Mouse (Mus musculus): Measurements from ENCODE around the gene Kri1. TPM values are rescaled to one million over a fixed set of nuclear protein-coding genes. Genes with fewer than 3 reads are reported as not detected.

The Kri1 gene
- total RNA-seq, 2 experiments from 2014 or later, result 32.6 to 44.4 TPM

- DNase-seq (ENCODE audit: low spot score in 2 of 2), result no peak
- intact Hi-C loops (cut with DNase I), result no loop called here
These were observed 37.3 kb downstream of the Kri1 start for GRCm38 (mm10) chr9:21250509-21250908.

GRCm38 (mm10) chr9:21249629-21250508, 37.9 kb downstream of the Kri1 start:
- intact Hi-C loops (cut with DNase I), result no loop called here
- DNase-seq (ENCODE audit: low spot score in 2 of 2), result no peak

GRCm38 (mm10) chr9:21248326-21248725, 39.4 kb downstream of the Kri1 start, which contains the start of gene S1pr5:
Gene S1pr5, minus strand, starts transcription at chr9:21248443.
- intact Hi-C loops (cut with DNase I), result no loop called here
- DNase-seq (ENCODE audit: low spot score in 2 of 2), result no peak

DNA sequence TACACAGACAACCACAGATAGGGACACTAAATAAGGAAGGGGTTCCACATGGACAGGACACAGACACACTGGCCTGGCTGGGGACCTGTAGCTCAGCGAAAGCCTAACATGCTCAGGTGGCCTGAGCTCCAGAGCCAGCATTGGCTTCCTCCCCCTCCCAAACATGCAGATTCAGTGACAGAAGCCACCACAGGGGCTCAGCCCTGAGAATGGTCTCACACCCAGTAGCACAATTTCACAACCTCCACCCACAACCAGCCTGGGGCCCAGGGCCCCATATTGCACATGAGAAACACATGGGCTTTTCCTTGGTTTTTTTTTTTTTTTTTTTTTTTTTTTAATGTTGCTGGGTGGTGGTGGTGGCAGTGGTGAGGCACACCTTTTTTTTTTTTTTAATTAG, 41.4 kb downstream of the Kri1 start:
- DNase-seq (ENCODE audit: low spot score in 2 of 2), result no peak
- intact Hi-C loops (cut with DNase I), result no loop called here

DNA sequence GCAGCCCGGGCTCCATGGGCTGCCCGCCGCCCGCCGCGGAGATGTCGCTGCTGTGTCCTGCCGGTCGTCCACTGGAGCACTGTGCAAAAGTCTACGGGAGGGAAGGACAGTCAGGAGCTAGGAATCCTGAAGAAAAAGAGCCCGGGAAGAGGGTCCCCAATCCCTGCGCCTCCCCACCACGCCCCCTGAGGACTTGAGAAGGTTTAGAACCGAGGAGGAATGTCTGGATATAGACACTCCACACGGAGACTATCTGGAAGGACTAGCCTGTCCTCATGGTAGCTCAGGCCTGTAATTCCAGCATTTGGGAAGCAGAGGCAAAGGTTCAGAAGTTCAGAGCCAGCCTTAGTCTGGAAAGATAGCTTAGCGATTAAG, 42.7 kb downstream of the Kri1 start:
- intact Hi-C loops (cut with DNase I), result no loop called here
- DNase-seq (ENCODE audit: low spot score in 2 of 2), result no peak

- intact Hi-C loops (cut with DNase I), result no loop called here
These were observed 43.2 kb downstream of the Kri1 start for GRCm38 (mm10) chr9:21244428-21245112.

DNA sequence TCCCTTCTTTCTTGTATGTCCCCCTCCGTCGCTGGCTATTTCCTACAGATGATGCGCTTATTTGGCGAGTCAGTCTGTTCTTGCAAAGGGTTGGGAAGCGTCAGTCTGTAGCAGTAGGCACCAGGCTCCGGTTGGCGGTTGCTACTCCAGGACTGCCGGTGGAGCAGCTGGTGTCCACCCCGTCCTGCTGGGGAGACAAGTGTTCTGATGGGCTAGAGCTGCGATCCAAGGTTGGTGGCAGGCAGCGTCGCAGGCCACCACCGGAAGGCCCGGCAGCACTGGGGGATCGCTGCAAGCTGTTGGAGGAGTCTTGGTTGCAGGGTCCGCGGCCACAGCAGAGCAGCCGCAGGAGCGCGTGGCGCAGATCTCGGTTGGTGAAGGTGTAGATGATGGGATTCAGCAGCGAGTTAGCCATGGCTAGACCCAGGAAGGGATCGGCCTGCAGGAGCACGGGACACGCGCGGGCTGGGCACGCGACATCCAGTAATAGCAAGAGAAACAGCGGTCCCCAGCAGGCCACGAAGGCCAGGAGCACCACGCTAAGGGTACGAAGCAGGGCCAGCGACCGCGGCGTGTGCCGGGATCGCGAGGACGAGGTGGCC, 43.8 kb downstream of the Kri1 start:
- intact Hi-C loops (cut with DNase I), result no loop called here

More at GRCm38 (mm10) chr9:21244428-21245112, 43.2 kb downstream of the Kri1 start:
- peak; percentile 44 to 71 for DNase-seq (ENCODE audit: low spot score in 2 of 2)

GRCm38 (mm10) chr9:21241343-21241742, 46.4 kb downstream of the Kri1 start:
- intact Hi-C loops (cut with DNase I), result no loop called here
- DNase-seq (ENCODE audit: low spot score in 2 of 2), result peak; percentile 69 to 75

More for the DNA sequence above, 43.8 kb downstream of the Kri1 start:
- DNase-seq (ENCODE audit: low spot score in 2 of 2), result peak in 1 of 2 experiments; percentile 44

DNA sequence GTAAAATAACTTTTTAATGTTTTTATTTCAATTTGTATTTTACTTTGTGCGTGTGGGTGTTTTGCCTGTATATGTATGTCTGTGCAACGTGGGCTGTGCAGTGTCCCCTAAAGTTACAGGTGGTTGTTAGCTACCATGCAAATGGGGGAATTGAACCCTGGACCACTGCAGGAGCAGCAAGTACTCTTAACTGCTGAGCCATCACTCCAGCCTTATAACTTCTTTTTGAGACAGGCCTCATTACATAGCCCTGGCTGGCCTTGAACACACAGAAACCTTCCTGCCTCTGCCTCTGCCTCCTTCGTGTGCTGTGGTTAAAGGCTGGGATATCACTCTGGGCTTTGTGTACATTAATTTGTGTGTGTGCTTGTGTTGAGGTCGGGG, 48.3 kb downstream of the Kri1 start:
- intact Hi-C loops (cut with DNase I), result loop anchor here (2.0 kb wide), 1 partner anchor 25 kb away; the partner anchor contains the start of gene Atg4d
- no peak for DNase-seq (ENCODE audit: low spot score in 2 of 2)

GRCm38 (mm10) chr9:21238733-21239464, 48.9 kb downstream of the Kri1 start, which contains the start of gene Keap1:
Gene Keap1, minus strand, starts transcription at chr9:21239361.
- peak; percentile 77 to 83 for DNase-seq (ENCODE audit: low spot score in 2 of 2)
- intact Hi-C loops (cut with DNase I), result loop anchor here (2.0 kb wide), 1 partner anchor 26 kb away; the partner anchor contains the start of gene Atg4d

DNA sequence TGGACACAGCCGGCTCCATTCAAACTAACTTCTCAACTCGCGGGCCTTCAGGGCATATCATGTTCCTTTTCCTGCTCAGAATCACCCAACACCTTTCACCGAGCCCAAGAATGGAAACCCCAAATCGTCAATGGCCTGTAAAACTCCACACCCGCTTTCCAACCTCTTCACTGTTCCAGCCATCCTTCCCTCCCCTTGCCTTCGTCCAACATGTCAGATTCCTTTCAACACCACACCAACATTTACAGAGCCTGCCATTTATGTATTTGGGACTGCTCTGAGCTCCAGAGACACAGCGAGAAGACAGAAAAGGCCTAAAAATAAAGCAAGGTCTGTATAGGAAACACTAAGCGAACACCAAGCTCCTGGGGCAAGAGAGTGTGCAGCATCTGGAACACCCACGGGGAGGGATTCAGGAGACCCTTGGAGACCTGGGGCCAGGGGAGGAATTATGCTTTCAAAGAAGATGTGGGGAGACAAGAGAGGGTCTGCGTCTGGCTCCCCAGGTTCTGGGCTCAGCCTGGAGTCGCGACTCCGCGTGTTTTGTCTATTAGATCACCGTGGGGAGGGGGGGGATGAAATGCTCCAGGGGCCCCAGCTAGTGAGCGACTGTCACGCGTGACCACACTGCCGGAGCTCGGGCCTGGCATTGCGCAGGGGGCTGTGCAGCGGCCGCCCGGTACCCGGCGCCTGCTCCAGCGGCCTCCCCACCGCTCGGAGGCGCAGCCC, 49.6 kb downstream of the Kri1 start:
- DNase-seq (ENCODE audit: low spot score in 2 of 2), result peak in 1 of 2 experiments; percentile 27
- intact Hi-C loops (cut with DNase I), result loop anchor here (2.0 kb wide), 1 partner anchor 27 kb away; the partner anchor contains the start of gene Atg4d

DNA sequence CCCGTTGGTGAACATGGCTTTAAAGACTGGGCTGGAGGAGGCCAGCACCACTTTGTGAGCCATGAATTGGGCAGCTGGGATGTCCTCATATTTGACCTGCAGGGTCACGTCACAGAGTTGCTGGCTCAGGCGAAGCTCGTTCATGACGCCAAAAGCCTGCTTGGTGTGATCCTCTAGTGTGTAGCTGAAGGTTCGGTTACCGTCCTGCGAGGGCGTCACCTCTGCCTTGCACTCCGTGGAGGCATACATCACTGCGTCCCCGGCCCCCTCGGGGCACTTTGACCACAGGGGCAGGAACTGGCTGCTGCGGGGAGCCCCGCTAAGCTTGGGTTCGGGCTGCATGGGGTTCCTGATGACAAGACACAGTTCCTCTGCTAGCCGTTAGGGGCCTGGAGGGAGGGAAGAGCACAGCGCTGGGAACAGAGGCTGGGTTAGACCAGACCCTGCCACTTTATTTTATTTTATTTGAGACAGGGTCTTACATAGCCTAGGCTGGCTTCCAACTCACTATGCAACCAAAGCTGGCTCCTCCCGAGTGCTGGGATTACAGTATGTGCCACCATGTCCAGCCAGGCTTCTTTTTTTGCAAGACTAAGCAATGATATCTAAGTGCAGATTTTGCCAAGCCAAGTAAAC, 50.3 kb downstream of the Kri1 start:
- DNase-seq (ENCODE audit: low spot score in 2 of 2), result peak in 1 of 2 experiments; percentile 33
- intact Hi-C loops (cut with DNase I), result loop anchor here (2.0 kb wide), 1 partner anchor 27 kb away; the partner anchor contains the start of gene Atg4d

DNA sequence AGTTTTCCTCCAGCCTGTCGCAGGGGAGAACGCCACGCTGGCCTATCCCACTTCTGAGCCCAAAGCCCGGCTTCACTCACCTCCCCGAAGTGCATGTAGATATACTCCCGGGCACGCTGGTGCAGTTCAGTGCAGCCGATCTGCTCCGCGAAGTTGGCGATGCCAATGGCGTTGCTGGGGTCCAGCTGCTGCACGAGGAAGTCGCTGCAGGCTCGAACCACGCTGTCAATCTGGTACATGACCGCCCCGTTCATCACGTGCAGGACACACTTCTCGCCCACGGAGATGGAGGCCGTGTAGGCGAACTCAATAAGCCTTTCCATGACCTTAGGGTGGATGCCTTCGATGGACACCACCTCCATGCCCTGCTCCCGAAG, 50.8 kb downstream of the Kri1 start:
- intact Hi-C loops (cut with DNase I), result no loop called here
- DNase-seq (ENCODE audit: low spot score in 2 of 2), result no peak

DNA sequence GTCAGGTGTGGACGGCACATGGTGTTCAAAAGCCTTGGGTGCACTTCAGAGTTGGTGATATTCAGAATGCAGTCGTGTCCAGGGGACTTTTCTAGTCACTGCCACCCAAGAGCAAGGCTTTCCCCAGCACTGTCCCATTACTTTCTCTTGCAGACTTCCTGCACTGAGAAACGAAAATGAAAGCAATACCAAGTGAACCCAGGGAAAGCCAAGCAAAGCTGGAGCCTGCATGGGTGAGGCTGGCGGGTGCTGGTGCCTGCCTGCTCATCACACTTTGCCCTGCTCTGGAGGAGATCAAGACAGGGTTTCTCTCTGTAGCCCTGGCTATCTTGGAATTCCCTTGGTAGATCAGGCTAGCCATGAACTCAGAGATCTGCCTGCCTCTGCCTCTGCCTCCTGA, 52.4 kb downstream of the Kri1 start:
- intact Hi-C loops (cut with DNase I), result no loop called here

DNA sequence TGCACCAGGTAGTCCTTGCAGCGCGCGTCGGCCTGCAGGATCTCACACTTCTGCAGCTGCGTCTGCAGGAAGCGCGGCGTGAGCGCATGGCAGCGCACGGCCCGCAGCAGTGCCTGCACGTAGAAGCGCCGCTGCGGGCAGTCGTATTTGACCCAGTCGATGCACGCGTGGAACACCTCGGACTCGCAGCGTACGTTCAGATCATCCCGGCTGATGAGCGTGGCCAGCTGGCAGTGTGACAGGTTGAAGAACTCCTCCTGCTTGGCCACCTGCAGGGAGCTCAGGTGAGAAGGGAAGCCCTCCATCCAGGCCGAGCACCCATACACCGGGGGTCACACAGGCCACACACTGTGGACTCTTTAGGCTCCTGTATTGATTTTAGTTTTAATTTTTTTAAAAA, 54.0 kb downstream of the Kri1 start:
- intact Hi-C loops (cut with DNase I), result no loop called here
- DNase-seq (ENCODE audit: low spot score in 2 of 2), result no peak

More for the DNA sequence above, 52.4 kb downstream of the Kri1 start:
- DNase-seq (ENCODE audit: low spot score in 2 of 2), result no peak

DNA sequence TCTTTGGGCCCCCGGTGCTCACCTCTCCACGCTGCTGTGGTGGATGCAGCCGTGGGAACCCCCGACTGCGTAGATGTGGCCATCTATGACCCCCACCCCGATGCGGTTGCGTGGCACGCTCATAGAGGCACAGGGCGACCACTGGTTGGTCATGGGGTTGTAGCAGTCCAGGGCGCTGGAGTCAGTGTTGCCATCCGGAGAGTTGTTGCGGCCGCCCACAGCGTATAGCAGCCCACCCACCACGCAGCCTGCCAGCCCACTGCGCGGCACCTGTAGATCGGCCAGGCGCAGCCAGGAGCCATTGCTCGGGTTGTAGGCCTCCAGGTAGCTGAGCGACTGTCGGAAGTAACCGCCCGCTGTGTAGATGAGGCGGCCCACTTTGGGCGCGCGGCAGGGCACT, 54.4 kb downstream of the Kri1 start:
- intact Hi-C loops (cut with DNase I), result no loop called here
- DNase-seq (ENCODE audit: low spot score in 2 of 2), result no peak

GRCm38 (mm10) chr9:21232867-21233266, 54.9 kb downstream of the Kri1 start:
- no peak for DNase-seq (ENCODE audit: low spot score in 2 of 2)
- intact Hi-C loops (cut with DNase I), result no loop called here

DNA sequence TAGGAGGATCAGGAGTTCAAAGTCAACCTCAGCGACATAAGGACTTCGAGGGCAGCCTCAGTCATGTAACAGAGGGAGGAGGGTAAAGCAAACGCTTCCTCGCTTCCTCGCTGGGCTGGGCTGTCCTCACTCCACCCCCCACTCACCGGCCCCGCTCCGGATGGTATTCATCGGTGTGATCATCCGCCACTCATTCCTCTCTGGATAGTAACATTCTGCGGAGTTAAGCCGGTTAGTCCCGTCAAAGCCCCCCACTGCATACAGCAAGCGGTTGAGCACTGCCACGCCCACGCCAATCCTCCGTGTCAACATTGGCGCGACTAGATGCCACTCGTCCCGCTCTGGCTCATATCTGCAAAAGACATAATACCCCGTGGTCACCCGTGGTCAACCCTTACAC, 56.2 kb downstream of the Kri1 start:
- intact Hi-C loops (cut with DNase I), result no loop called here
- DNase-seq (ENCODE audit: low spot score in 2 of 2), result no peak

All from left cerebral cortex, postnatal 36 days (tissue).